8 mouse cellular contexts compared by ENCODE assay signal in genomic region chr9:111272356-111272755, GRCm38 (mm10). TPM values are rescaled to one million over a fixed set of nuclear protein-coding genes. Genes with fewer than 3 reads are reported as not detected.
DNase-seq lines count a peak whose midpoint lies in the region; ATAC-seq and TF ChIP-seq lines count a peak whose summit lies in the region.

No protein-coding gene starts in this region.

- no peak for TF ChIP-seq POLR2A in embryonic fibroblast, embryonic 13.5 days (IDR thresholded peaks at IDR 0.05; ENCODE audit: low read depth, low read length)

- peak overlapping the region; percentile 76 for H3K4me2 ChIP-seq in kidney, embryonic 16.5 days (replicated peaks; ENCODE audit: low read depth, low read length)
- H3K4me2 ChIP-seq in intestine, embryonic 16.5 days (ENCODE audit: low read depth, low read length) = peak overlapping the region; percentile 54
- H3K4me2 ChIP-seq in midbrain, embryonic 15.5 days = peak overlapping the region; percentile 76

- H3K9me3 ChIP-seq in kidney, embryonic 16.5 days (ENCODE audit: low read length) = no peaks in the 10 kb centered on the region
- no peaks in the 10 kb centered on the region for H3K9me3 ChIP-seq in ES-E14 (ENCODE audit: control insufficient read depth, insufficient read depth, low read depth, low read length)
- H3K9me3 ChIP-seq in intestine, embryonic 16.5 days (ENCODE audit: control insufficient read depth, low read length) = no peaks in the 10 kb centered on the region
- H3K9me3 ChIP-seq in midbrain, embryonic 15.5 days = no peaks in the 10 kb centered on the region

- in situ Hi-C loops in ES-E14 (cut with MboI; ENCODE audit: low sequenced_read_pairs in 2 of 2, unreplicated experiment in 2 of 2) = no loop called here

- peaks cover 38% of the 10 kb centered on the region for H3K4me1 ChIP-seq in kidney, embryonic 16.5 days (ENCODE audit: insufficient read depth, low read length)
- peaks cover 4 to 6% of the 10 kb centered on the region in 2 experiments; a peak in 3 of 4 replicates for H3K4me1 ChIP-seq in ES-E14 (ENCODE audit: control insufficient read depth in 2 of 2, insufficient read depth in 2 of 2, low read length in 2 of 2, poor library complexity in 1 of 2)
- H3K4me1 ChIP-seq in embryonic fibroblast, embryonic 13.5 days (ENCODE audit: control insufficient read depth, insufficient read depth, low read length) = peaks cover 5% of the 10 kb centered on the region; the same call in 1 of the 2 replicates
- H3K4me1 ChIP-seq in intestine, embryonic 16.5 days (ENCODE audit: control insufficient read depth, insufficient read depth, low read length) = peaks cover 20% of the 10 kb centered on the region
- H3K4me1 ChIP-seq in midbrain, embryonic 15.5 days = peaks cover 55% of the 10 kb centered on the region

- no peak for TF ChIP-seq CTCF in embryonic fibroblast, embryonic 13.5 days (IDR thresholded peaks at IDR 0.05; ENCODE audit: borderline replicate concordance, insufficient read depth, low read length)

- WGBS in kidney, embryonic 16.5 days = 5% methylated on average over 19 of the region's 19 CpGs
- WGBS in intestine, embryonic 16.5 days = 4% methylated on average over 19 of the region's 19 CpGs
- WGBS in midbrain, embryonic 15.5 days = 7% methylated on average over 19 of the region's 19 CpGs

- peaks cover 7% of the 10 kb centered on the region; the same call in 1 of the 2 replicates for H3K36me3 ChIP-seq in kidney, embryonic 16.5 days (ENCODE audit: insufficient read depth, low read length)
- peaks cover 4% of the 10 kb centered on the region; the same call in 1 of the 2 replicates for H3K36me3 ChIP-seq in ES-E14 (ENCODE audit: control insufficient read depth, insufficient read depth, low read length, poor library complexity, severe bottlenecking)
- H3K36me3 ChIP-seq in intestine, embryonic 16.5 days (ENCODE audit: control insufficient read depth, insufficient read depth, low read length) = no peaks in the 10 kb centered on the region
- H3K36me3 ChIP-seq in midbrain, embryonic 15.5 days (replicated peaks) = peaks cover 2% of the 10 kb centered on the region; the same call in 1 of the 2 replicates

- H3K4me3 ChIP-seq in kidney, embryonic 16.5 days (ENCODE audit: low read length) = peak overlapping the region; percentile 74
- H3K4me3 ChIP-seq in ES-E14 (ENCODE audit: insufficient read depth in 1 of 2, low read depth in 1 of 2, low read length in 2 of 2, poor library complexity in 1 of 2, severe bottlenecking in 1 of 2) = peak overlapping the region; percentile 98 to 99
- H3K4me3 ChIP-seq in embryonic fibroblast, embryonic 13.5 days (ENCODE audit: insufficient read depth, low read length) = peak overlapping the region; percentile 84
- peak overlapping the region; percentile 93 for H3K4me3 ChIP-seq in intestine, embryonic 16.5 days (ENCODE audit: low read length)
- peak overlapping the region; percentile 96 for H3K4me3 ChIP-seq in midbrain, embryonic 15.5 days

- H3K27ac ChIP-seq in kidney, embryonic 16.5 days (ENCODE audit: low read length) = peak overlapping the region; percentile 93
- peak overlapping the region; percentile 86 for H3K27ac ChIP-seq in ES-E14 (ENCODE audit: insufficient read depth, low read depth, low read length, poor library complexity, severe bottlenecking)
- H3K27ac ChIP-seq in embryonic fibroblast, embryonic 13.5 days (ENCODE audit: insufficient read depth, low read length) = peak overlapping the region; percentile 82
- H3K27ac ChIP-seq in intestine, embryonic 16.5 days (ENCODE audit: low read length) = peak overlapping the region; percentile 98
- H3K27ac ChIP-seq in midbrain, embryonic 15.5 days = peak overlapping the region; percentile 97

- peak overlapping the region; percentile 87 for H3K9ac ChIP-seq in kidney, embryonic 16.5 days (replicated peaks; ENCODE audit: low read length)
- peak overlapping the region; percentile 98 for H3K9ac ChIP-seq in ES-E14 (ENCODE audit: insufficient read depth, low read depth, low read length, poor library complexity, severe bottlenecking)
- peak overlapping the region; percentile 97 for H3K9ac ChIP-seq in intestine, embryonic 16.5 days (ENCODE audit: low read depth, low read length)
- peak overlapping the region; percentile 91 for H3K9ac ChIP-seq in midbrain, embryonic 15.5 days

- no peak for ATAC-seq in kidney, embryonic 16.5 days (ENCODE audit: low FRiP score, low TSS enrichment)
- no peak for ATAC-seq in intestine, embryonic 16.5 days
- ATAC-seq in midbrain, embryonic 15.5 days (replicated peaks) = no peak

- H3K27me3 ChIP-seq in kidney, embryonic 16.5 days (ENCODE audit: insufficient read depth, low read length) = no peaks in the 10 kb centered on the region
- H3K27me3 ChIP-seq in intestine, embryonic 16.5 days (replicated peaks; ENCODE audit: control insufficient read depth, insufficient read depth, low read length) = no peaks in the 10 kb centered on the region
- H3K27me3 ChIP-seq in midbrain, embryonic 15.5 days (replicated peaks) = no peaks in the 10 kb centered on the region

- DNase-seq in kidney, adult 18-20 months = no peak
- no peak for DNase-seq in ES-E14 (ENCODE audit: low read depth, low spot score)
- DNase-seq in B cell, adult 2 months = no peak
- DNase-seq in cerebellum, postnatal 4 days (ENCODE audit: low spot score in 2 of 2) = no peak

TF ChIP-seq in ES-E14, 5 proteins besides CTCF, POLR2A, EP300 and RAD21:
- no peak for TF ChIP-seq MAFK (IDR thresholded peaks at IDR 0.05; ENCODE audit: insufficient read depth, low read depth, low read length)
- no peak for TF ChIP-seq ZNF384 (IDR thresholded peaks at IDR 0.05; ENCODE audit: low read depth, low read length)
- no peak for TF ChIP-seq ZC3H11A (IDR thresholded peaks at IDR 0.05; ENCODE audit: borderline replicate concordance, low read depth, low read length)
- no peak for TF ChIP-seq CHD2 (IDR thresholded peaks at IDR 0.05; ENCODE audit: low read depth, low read length)
- TF ChIP-seq HCFC1 (IDR thresholded peaks at IDR 0.05; ENCODE audit: borderline replicate concordance, insufficient read depth, low read length) = no peak

RNA-seq across cellular contexts. Expression of gene Epm2aip1, which starts 0.6 kb away (rescaled TPM):
- 26.5 and 29.1 TPM in 2 replicates for polyA plus RNA-seq in kidney, embryonic 16.5 days (2015; fragmentation: Nextera tagmentation; extraction: Ambion mirVana)
- 9.4 and 9.6 TPM in 2 replicates for total RNA-seq in ES-E14 (2012; rRNA removed)
- 33.9 and 36.6 TPM in 2 replicates for polyA plus RNA-seq in embryonic fibroblast, embryonic 13.5 days (2011; ENCODE audit: insufficient read length, low read depth, missing spikeins)
- 16.2 and 17.6 TPM in 2 replicates for polyA plus RNA-seq in intestine, embryonic 16.5 days (2015; fragmentation: Nextera tagmentation; extraction: Ambion mirVana)
- 60.4 and 68.6 TPM in 2 replicates for polyA plus RNA-seq in midbrain, embryonic 15.5 days (2015; fragmentation: Nextera tagmentation; extraction: Ambion mirVana)

RNA-seq across cellular contexts. Expression of gene Mlh1, which starts 0.8 kb away (rescaled TPM):
- polyA plus RNA-seq in kidney, embryonic 16.5 days (2015; fragmentation: Nextera tagmentation; extraction: Ambion mirVana) = 43.8 and 46.0 TPM in 2 replicates
- 27.8 and 35.0 TPM in 2 replicates for total RNA-seq in ES-E14 (2012; rRNA removed)
- 41.3 and 44.4 TPM in 2 replicates for polyA plus RNA-seq in embryonic fibroblast, embryonic 13.5 days (2011; ENCODE audit: insufficient read length, low read depth, missing spikeins)
- 41.7 and 43.3 TPM in 2 replicates for polyA plus RNA-seq in intestine, embryonic 16.5 days (2015; fragmentation: Nextera tagmentation; extraction: Ambion mirVana)
- 25.7 and 31.3 TPM in 2 replicates for polyA plus RNA-seq in midbrain, embryonic 15.5 days (2015; fragmentation: Nextera tagmentation; extraction: Ambion mirVana)

RNA-seq across cellular contexts. Expression of gene Trank1, which starts 39.2 kb away (rescaled TPM):
- polyA plus RNA-seq in kidney, embryonic 16.5 days (2015; fragmentation: Nextera tagmentation; extraction: Ambion mirVana) = 0.37 and 0.66 TPM in 2 replicates
- total RNA-seq in ES-E14 (2012; rRNA removed) = 0.76 and 0.95 TPM in 2 replicates
- polyA plus RNA-seq in embryonic fibroblast, embryonic 13.5 days (2011; ENCODE audit: insufficient read length, low read depth, missing spikeins) = not detected in 2 replicates
- polyA plus RNA-seq in intestine, embryonic 16.5 days (2015; fragmentation: Nextera tagmentation; extraction: Ambion mirVana) = 0.22 and 0.23 TPM in 2 replicates
- 13.9 and 15.8 TPM in 2 replicates for polyA plus RNA-seq in midbrain, embryonic 15.5 days (2015; fragmentation: Nextera tagmentation; extraction: Ambion mirVana)
